Mouse (Mus musculus) spleen, adult 2 months (tissue): Measurements from ENCODE around the gene Pla2g12b.

Experiments
- CTCF ChIP-seq: fragments of 200-500 bp; IDR thresholded peaks from 2 replicates; pipeline ENCODE4 v1.5.1; 2011; ENCODE audit warnings: mild to moderate bottlenecking, inconsistent platforms; ENCODE audit not compliant: insufficient read depth, insufficient read length, insufficient replicate concordance; ENCODE audit errors: extremely low read depth
- POLR2A ChIP-seq: fragments of 200-500 bp; IDR thresholded peaks from 2 replicates; pipeline ENCODE4 v1.6.1; 2011; ENCODE audit warnings: low read depth, low read length, inconsistent platforms

GRCm38 (mm10) chr10:59355020-59355419 lies 48.4 kb upstream of the Pla2g12b start:
- TF ChIP-seq CTCF (no peak), POLR2A (no peak)
